Mouse (Mus musculus) cerebellum, postnatal 25 days (tissue): ENCODE measurements around the gene Fas.

Experiments
- DNase-seq, 2 experiments: peaks; one replicate each; pipeline ENCODE4 v3.0.0; 2021; ENCODE audit warnings: mixed read lengths in 2 of 2

The Fas gene

GRCm38 (mm10) chr19:34369551-34369950 is 79.1 kb downstream of the Fas start:
- no peak for DNase-seq

GRCm38 (mm10) chr19:34370397-34370796 is 79.9 kb downstream of the Fas start:
- no peak for DNase-seq
